Mouse (Mus musculus) limb, embryonic 12.5 days (tissue): ENCODE results near the gene Krt80. TPM values are rescaled to one million over a fixed set of nuclear protein-coding genes. Genes with fewer than 3 reads are reported as not detected.
A peak's percentile ranks its signal among the peaks of the same experiment; 100 is the strongest.

ENCODE experiments used
- ATAC-seq: fragments of 200-750 bp; cut with Nextera tagmentation; 2 replicates; pipeline ENCODE4 v1.8.0; 2017; ENCODE audit warnings: low read depth, moderate TSS enrichment; ENCODE audit not compliant: insufficient number of reproducible peaks, insufficient read depth, low FRiP score, low TSS enrichment
- H3K27ac ChIP-seq: fragments of 300-500 bp; sonication (generic); 2 replicates; pipeline ENCODE4 v1.5.1; 2016; ENCODE audit warnings: mild to moderate bottlenecking, moderate library complexity
- H3K27me3 ChIP-seq: fragments of 300-500 bp; sonication (generic); 2 replicates; pipeline ENCODE4 v1.6.1; 2016; ENCODE audit warnings: mild to moderate bottlenecking, moderate library complexity
- H3K36me3 ChIP-seq: fragments of 300-500 bp; sonication (generic); 2 replicates; pipeline ENCODE4 v1.6.1; 2016; ENCODE audit warnings: mild to moderate bottlenecking, moderate library complexity
- H3K4me1 ChIP-seq: fragments of 300-500 bp; sonication (generic); replicated peaks from 2 replicates; pipeline ENCODE4 v1.6.1; 2016
- H3K4me2 ChIP-seq: fragments of 300-500 bp; sonication (generic); 2 replicates; pipeline ENCODE4 v1.6.1; 2016; ENCODE audit warnings: mild to moderate bottlenecking, moderate library complexity
- H3K4me3 ChIP-seq: fragments of 300-500 bp; sonication (generic); replicated peaks from 2 replicates; pipeline ENCODE4 v1.5.1; 2016; ENCODE audit warnings: mild to moderate bottlenecking
- H3K9ac ChIP-seq: fragments of 300-500 bp; sonication (generic); replicated peaks from 2 replicates; pipeline ENCODE4 v1.6.1; 2016; ENCODE audit warnings: mild to moderate bottlenecking, moderate library complexity
- H3K9me3 ChIP-seq: fragments of 300-500 bp; sonication (generic); 2 replicates; pipeline ENCODE4 v1.6.1; 2016; ENCODE audit warnings: mild to moderate bottlenecking, moderate library complexity
- WGBS: fragments of 180-500 bp; shearing (Covaris S2); methylation state at CpG from one replicate; pipeline ENCODE4 v1.1.7; 2016; 5-methylcytosine and 5-hydroxymethylcytosine counted together
- polyA plus RNA-seq: library from polyadenylated mRNA; unstranded; fragments of >200 nt; fragmentation: Nextera tagmentation; extraction: Ambion mirVana; gene quantifications from 2 replicates; pipeline ENCODE4 v1.2.1, GENCODE M21; 2016

Gene Krt80
- polyA plus RNA-seq, 1 experiment from 2014 or later: 0.26 TPM

DNA sequence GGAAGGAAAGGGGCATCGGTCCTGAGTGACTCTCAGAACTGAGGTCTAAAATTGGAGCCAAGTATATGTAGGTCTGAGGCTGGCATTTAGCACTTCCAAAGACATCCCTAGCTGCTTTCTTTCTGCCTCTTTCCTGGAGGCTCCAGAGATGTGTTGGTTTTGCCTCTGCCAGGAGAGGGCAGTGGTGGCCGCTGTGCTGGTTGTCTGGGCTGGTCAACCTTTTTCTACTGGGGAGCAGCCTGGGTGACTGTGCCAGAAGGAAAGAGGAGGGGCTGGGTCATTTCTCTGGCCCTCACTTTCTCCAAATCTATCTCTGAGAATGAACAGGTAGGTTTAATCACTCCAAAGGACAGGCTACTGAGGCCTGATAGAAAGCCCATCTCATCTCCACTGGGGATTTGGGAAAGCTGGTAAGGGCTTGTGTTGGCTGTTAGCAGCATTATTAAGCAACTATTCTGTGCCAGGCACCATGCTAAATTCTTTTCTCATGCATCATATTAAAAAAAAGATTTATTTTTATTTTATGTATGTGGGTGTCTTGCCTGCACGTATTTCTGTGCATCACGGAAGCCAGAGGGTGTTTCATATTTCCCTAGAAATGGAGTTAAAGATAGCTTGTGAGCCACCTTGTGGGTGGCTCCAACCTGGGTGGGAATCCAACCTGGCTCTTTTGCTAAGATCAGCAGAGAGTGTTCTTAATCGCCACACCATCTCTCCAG is 28.0 kb downstream of the Krt80 start:
- Histone ChIP-seq H3K27me3 (peaks cover 21% of the 10 kb centered on the region), H3K9ac (no peak overlapping the region), H3K4me3 (no peak overlapping the region), H3K4me1 (no peaks in the 10 kb centered on the region), H3K27ac (no peak overlapping the region), H3K36me3 (no peaks in the 10 kb centered on the region), H3K4me2 (no peak overlapping the region), H3K9me3 (no peaks in the 10 kb centered on the region)
- ATAC-seq: no peak
- 62% methylated on average over 5 of the region's 5 CpGs for WGBS

DNA sequence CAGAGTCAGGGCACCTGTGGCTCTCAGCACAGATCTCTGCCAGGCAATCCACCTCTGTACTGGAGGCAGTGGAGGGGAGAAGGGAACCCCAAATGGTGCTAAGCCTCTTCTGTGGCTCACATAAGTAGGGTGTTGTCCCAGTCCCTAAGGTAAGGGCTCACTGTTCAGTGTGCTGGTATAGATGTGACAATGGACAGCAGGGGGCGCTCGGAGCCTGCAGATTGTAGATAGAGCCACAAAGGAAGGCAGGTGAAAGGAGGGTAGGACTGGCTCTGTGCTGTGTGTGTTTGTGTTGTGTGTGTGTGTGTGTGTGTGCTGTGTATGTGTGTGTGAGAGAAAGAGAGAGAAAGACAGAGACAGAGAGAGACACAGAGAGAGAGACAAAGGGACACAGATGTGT is 30.4 kb downstream of the Krt80 start:
- Histone ChIP-seq H3K27me3 (peaks cover 35% of the 10 kb centered on the region), H3K9me3 (no peaks in the 10 kb centered on the region), H3K27ac (no peak overlapping the region), H3K36me3 (no peaks in the 10 kb centered on the region), H3K4me2 (no peak overlapping the region), H3K4me3 (no peak overlapping the region), H3K9ac (no peak overlapping the region), H3K4me1 (peaks cover 2% of the 10 kb centered on the region; the same call in 1 of the 2 replicates)
- 0% methylated on average over 2 of the region's 2 CpGs for WGBS
- peak; percentile 74 for ATAC-seq

- Histone ChIP-seq H3K27ac (no peak overlapping the region), H3K4me3 (no peak overlapping the region), H3K4me1 (peaks cover 4% of the 10 kb centered on the region; the same call in 1 of the 2 replicates), H3K9ac (no peak overlapping the region), H3K4me2 (no peak overlapping the region), H3K36me3 (no peaks in the 10 kb centered on the region), H3K27me3 (peaks cover 35% of the 10 kb centered on the region), H3K9me3 (no peaks in the 10 kb centered on the region)
- 77% methylated on average over 4 of the region's 4 CpGs for WGBS
- ATAC-seq: no peak
Measured at GRCm38 (mm10) chr15:101338359-101338758, 31.6 kb downstream of the Krt80 start.

GRCm38 (mm10) chr15:101336474-101337174 is 33.3 kb downstream of the Krt80 start:
- Histone ChIP-seq H3K27me3 (peaks cover 35% of the 10 kb centered on the region), H3K4me3 (no peak overlapping the region), H3K36me3 (no peaks in the 10 kb centered on the region), H3K4me1 (peaks cover 15% of the 10 kb centered on the region; the same call in 1 of the 2 replicates), H3K9ac (no peak overlapping the region), H3K4me2 (no peak overlapping the region), H3K9me3 (no peaks in the 10 kb centered on the region), H3K27ac (peak overlapping the region; percentile 30; the same call in 1 of the 2 replicates)
- 45% methylated on average over 24 of the region's 24 CpGs for WGBS
- ATAC-seq: no peak

DNA sequence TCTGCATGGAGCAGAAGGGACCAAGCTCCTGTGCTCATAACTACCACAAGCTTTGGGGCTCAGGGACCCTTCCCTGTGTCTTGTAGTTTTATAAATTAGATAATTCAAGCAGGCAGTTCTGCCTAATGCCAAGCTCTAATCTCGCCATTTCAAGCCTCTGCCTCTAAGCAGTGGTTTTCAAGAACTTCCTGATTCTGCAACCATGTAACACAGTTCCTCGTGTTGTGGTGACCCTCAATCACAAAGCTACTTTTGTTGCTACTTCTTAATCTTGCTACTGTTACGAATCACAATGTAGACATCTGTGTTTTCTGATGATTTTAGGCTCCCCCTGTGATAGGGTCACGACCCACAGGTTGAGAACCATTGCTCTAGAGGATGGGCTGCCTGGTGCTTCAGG is 36.3 kb downstream of the Krt80 start:
- 62% methylated on average over 4 of the region's 4 CpGs for WGBS
- H3K9ac ChIP-seq: 0 out of 2 replicates have a peak overlapping the region, but pooled peaks have one; percentile 8
- 0 out of 2 replicates have a peak overlapping the region, but pooled peaks have one; percentile 59 for H3K27ac ChIP-seq
- H3K4me2 ChIP-seq: no peak overlapping the region
- H3K4me3 ChIP-seq: no peak overlapping the region
- peaks cover 21% of the 10 kb centered on the region for H3K4me1 ChIP-seq
- H3K27me3 ChIP-seq: peaks cover 24% of the 10 kb centered on the region
- ATAC-seq: no peak
- no peaks in the 10 kb centered on the region for H3K9me3 ChIP-seq
- H3K36me3 ChIP-seq: no peaks in the 10 kb centered on the region

GRCm38 (mm10) chr15:101333165-101333564 is 36.8 kb downstream of the Krt80 start:
- Histone ChIP-seq H3K4me3 (no peak overlapping the region), H3K27ac (0 out of 2 replicates have a peak overlapping the region, but pooled peaks have one; percentile 59), H3K4me1 (peaks cover 21% of the 10 kb centered on the region), H3K36me3 (no peaks in the 10 kb centered on the region), H3K27me3 (peaks cover 20% of the 10 kb centered on the region), H3K9me3 (no peaks in the 10 kb centered on the region), H3K9ac (0 out of 2 replicates have a peak overlapping the region, but pooled peaks have one; percentile 8), H3K4me2 (no peak overlapping the region)
- WGBS: 4% methylated on average over 1 of the region's 1 CpGs
- no peak for ATAC-seq

- ATAC-seq: no peak
- H3K9me3 ChIP-seq: no peaks in the 10 kb centered on the region
- no peaks in the 10 kb centered on the region for H3K36me3 ChIP-seq
- H3K27me3 ChIP-seq: peaks cover 17% of the 10 kb centered on the region
- H3K4me1 ChIP-seq: peaks cover 22% of the 10 kb centered on the region
- no peak overlapping the region for H3K9ac ChIP-seq
- 64% methylated on average over 4 of the region's 4 CpGs for WGBS
- no peak overlapping the region for H3K27ac ChIP-seq
- no peak overlapping the region for H3K4me2 ChIP-seq
- H3K4me3 ChIP-seq: no peak overlapping the region
Measured at GRCm38 (mm10) chr15:101332370-101332769, 37.6 kb downstream of the Krt80 start.

DNA sequence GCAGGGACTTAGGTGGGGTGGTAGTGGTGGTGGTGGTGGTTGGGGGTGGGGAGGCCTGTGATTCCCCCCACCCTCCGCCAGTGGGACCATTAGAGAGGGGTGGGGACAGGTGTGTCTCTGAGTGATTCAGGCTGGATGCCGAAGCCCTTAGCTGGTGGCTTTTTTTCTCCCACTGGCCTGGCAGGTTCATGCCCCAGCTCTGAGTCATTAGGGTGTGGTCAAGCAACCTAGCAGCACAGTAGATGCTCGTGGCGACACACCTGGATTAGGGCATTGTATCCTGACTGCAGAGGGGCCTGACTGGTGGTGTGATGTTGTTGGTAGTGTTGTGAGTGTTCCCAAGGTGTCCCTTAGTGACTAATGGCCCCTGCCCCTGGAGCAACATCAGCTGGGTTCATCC is 38.9 kb downstream of the Krt80 start:
- Histone ChIP-seq H3K9me3 (no peaks in the 10 kb centered on the region), H3K9ac (no peak overlapping the region), H3K36me3 (no peaks in the 10 kb centered on the region), H3K4me1 (peaks cover 24% of the 10 kb centered on the region), H3K27ac (no peak overlapping the region), H3K4me2 (no peak overlapping the region), H3K4me3 (no peak overlapping the region), H3K27me3 (peaks cover 5% of the 10 kb centered on the region)
- no peak for ATAC-seq
- WGBS: 70% methylated on average over 4 of the region's 4 CpGs

GRCm38 (mm10) chr15:101329564-101329892 is 40.4 kb downstream of the Krt80 start:
- 74% methylated on average over 3 of the region's 3 CpGs for whole genome bisulfite sequencing
- Histone ChIP-seq H3K27ac (peak overlapping the region; percentile 14), H3K4me3 (no peak overlapping the region), H3K4me1 (peaks cover 24% of the 10 kb centered on the region), H3K9ac (no peak overlapping the region), H3K36me3 (no peaks in the 10 kb centered on the region), H3K9me3 (no peaks in the 10 kb centered on the region), H3K27me3 (no peaks in the 10 kb centered on the region), H3K4me2 (no peak overlapping the region)
- ATAC-seq: no peak

DNA sequence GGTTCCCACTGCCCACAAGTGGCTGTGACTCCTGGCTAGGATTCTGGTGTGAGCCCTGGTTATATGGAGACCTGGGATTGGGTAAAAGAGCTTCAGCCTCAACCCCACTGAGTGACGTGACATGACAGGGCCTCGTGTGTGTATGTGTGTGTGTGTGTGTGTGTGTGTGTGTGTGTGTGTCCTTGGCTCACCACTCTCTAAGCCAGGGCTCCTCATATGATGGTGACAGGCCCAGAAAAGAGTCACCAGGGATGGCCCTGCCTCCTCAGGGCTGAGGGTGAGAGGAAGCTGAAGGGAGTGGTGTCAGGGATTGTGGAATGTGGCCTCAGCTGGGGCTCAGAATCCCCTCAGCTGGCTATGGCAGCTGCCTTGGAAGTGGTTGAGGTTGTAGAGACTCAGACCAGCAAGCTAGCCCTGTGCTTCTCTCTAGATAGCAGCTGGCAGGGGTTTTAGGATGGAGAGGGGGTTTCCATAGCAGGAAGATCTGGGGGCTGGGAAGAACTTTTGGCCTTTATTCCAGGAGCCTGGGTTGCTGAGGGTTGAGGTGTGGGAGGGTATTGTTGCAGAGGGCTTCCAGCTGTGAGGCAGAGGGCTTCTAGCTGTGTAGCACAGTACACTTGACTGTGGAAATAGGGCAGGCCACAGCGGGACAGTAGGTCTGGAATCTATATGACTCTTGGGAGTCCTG is 40.9 kb downstream of the Krt80 start:
- Histone ChIP-seq H3K4me1 (peaks cover 24% of the 10 kb centered on the region), H3K4me2 (no peak overlapping the region), H3K27ac (peak overlapping the region; percentile 14; the same call in 1 of the 2 replicates), H3K9me3 (no peaks in the 10 kb centered on the region), H3K36me3 (no peaks in the 10 kb centered on the region), H3K4me3 (no peak overlapping the region), H3K27me3 (no peaks in the 10 kb centered on the region), H3K9ac (no peak overlapping the region)
- ATAC-seq: no peak
- WGBS: 64% methylated on average over 3 of the region's 3 CpGs

- 0 out of 2 replicates have a peak, but pooled peaks have one; percentile 17 for ATAC-seq
Measured at GRCm38 (mm10) chr15:101327282-101327681, 42.7 kb downstream of the Krt80 start.

More at GRCm38 (mm10) chr15:101327282-101327681, 42.7 kb downstream of the Krt80 start:
- 8% methylated on average over 6 of the region's 6 CpGs for WGBS
- Histone ChIP-seq H3K27ac (no peak overlapping the region), H3K4me1 (peaks cover 11% of the 10 kb centered on the region), H3K9ac (no peak overlapping the region), H3K4me3 (no peak overlapping the region), H3K4me2 (no peak overlapping the region), H3K36me3 (no peaks in the 10 kb centered on the region), H3K27me3 (no peaks in the 10 kb centered on the region), H3K9me3 (no peaks in the 10 kb centered on the region)
